Mouse (Mus musculus): Measurements from ENCODE around the gene Cldnd2. TPM values are rescaled to one million over a fixed set of nuclear protein-coding genes. Genes with fewer than 3 reads are reported as not detected.
A peak's percentile ranks its signal among the peaks of the same experiment; 100 is the strongest.

Gene Cldnd2
- polyA plus RNA-seq, 1 experiment from 2014 or later: not detected

- ATAC-seq (ENCODE audit: insufficient read depth, low FRiP score): no peak
- H3K36me3 ChIP-seq (ENCODE audit: control insufficient read depth, insufficient read depth, low read length): no peaks in the 10 kb centered on the region
- H3K27me3 ChIP-seq (ENCODE audit: control insufficient read depth, insufficient read depth, low read length): no peaks in the 10 kb centered on the region
- H3K9ac ChIP-seq (ENCODE audit: low read length): peak overlapping the region; percentile 76
- peaks cover 14% of the 10 kb centered on the region for H3K4me1 ChIP-seq (ENCODE audit: control insufficient read depth, insufficient read depth, low read length)
- 13% methylated on average over 9 of the region's 9 CpGs for WGBS
- peak overlapping the region; percentile 59 for H3K4me3 ChIP-seq (replicated peaks; ENCODE audit: low read length)
- peak overlapping the region; percentile 98 for H3K4me2 ChIP-seq (ENCODE audit: low read depth, low read length)
- no peaks in the 10 kb centered on the region for H3K9me3 ChIP-seq (replicated peaks; ENCODE audit: control insufficient read depth, low read length)
- peak overlapping the region; percentile 97 for H3K27ac ChIP-seq (ENCODE audit: low read length)
Observed at GRCm38 (mm10) chr7:43442684-43443083, 2.1 kb downstream of the Cldnd2 start.

DNA sequence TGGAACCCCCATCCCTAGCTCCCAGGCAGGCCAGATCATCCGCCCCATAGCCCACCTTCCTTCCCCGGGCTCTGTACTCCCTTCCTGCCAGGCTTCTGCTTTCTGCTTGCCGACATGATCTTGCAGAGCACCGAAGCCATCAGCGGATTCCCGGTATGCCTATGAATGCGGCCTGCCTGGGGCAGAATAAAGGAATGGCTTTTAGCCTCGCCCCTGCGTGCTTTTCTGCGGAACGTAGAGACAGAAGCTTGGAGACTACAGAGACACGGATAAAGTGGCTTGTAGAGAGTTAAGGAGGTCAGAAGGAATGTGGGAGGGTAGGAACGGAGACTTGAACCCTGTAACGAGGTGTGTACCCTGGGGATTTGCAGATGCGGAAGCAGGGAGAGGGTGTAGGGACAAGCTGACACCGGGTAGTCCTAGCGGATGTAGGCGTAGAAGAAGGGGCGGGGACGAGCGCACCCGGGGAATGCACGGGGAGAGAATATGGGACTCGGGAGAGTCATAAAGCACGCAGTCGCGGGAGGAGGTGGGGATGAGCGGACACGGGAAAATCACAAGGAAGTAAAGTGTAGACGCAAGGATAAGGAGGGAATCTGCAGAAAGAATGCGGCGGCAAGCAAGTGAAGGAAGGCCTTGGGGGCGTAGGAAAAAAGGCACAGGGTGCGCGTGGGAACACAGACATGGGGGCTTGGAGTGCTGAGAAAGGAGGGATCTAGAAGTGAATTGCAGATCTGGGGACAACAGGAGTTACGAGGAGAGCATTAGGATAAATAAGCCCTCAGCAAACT, 2.7 kb downstream of the Cldnd2 start:
- H3K27ac ChIP-seq (ENCODE audit: low read length): peak overlapping the region; percentile 97
- peak overlapping the region; percentile 59 for H3K4me3 ChIP-seq (replicated peaks; ENCODE audit: low read length)
- ATAC-seq (ENCODE audit: insufficient read depth, low FRiP score): peak; percentile 92
- H3K4me2 ChIP-seq (ENCODE audit: low read depth, low read length): peak overlapping the region; percentile 98
- WGBS: under 1% methylated on average over 36 of the region's 36 CpGs
- H3K9ac ChIP-seq (ENCODE audit: low read length): peak overlapping the region; percentile 76
- no peaks in the 10 kb centered on the region for H3K36me3 ChIP-seq (ENCODE audit: control insufficient read depth, insufficient read depth, low read length)
- H3K9me3 ChIP-seq (replicated peaks; ENCODE audit: control insufficient read depth, low read length): no peaks in the 10 kb centered on the region
- H3K27me3 ChIP-seq (ENCODE audit: control insufficient read depth, insufficient read depth, low read length): no peaks in the 10 kb centered on the region
- H3K4me1 ChIP-seq (ENCODE audit: control insufficient read depth, insufficient read depth, low read length): peaks cover 14% of the 10 kb centered on the region

DNA sequence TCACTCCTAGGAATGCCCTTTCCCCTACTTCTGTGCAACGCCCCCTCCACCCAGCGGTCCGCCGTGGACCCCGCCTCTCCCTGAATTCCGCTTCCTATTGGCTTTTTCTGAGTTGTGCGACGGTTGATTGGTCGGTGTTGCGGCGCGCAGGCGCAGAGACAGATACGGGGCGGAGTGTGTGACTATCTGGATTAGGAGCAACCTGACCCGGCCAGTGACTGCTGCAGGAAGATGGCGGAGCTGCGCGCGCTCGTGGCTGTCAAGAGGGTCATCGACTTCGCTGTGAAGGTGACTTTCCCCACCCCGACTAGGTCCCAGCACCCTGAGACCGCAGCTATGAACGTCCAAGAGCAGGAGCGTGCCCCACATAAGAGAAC, 3.3 kb downstream of the Cldnd2 start, which contains the start of the genes Etfb and Gm45233:
Gene Etfb, plus strand, starts transcription at position 167 of the 377 bp plus-strand sequence.
Gene Gm45233, plus strand, starts transcription at position 212 of the 377 bp plus-strand sequence.
- peaks cover 14% of the 10 kb centered on the region for H3K4me1 ChIP-seq (ENCODE audit: control insufficient read depth, insufficient read depth, low read length)
- peak within 1 kb of the TSS; percentile 98 for H3K4me2 ChIP-seq (ENCODE audit: low read depth, low read length)
- H3K9ac ChIP-seq (ENCODE audit: low read length): peak within 1 kb of the TSS; percentile 76
- H3K36me3 ChIP-seq (ENCODE audit: control insufficient read depth, insufficient read depth, low read length): no peaks in the 10 kb centered on the region
- peak; percentile 97 for ATAC-seq (ENCODE audit: insufficient read depth, low FRiP score)
- no peaks in the 10 kb centered on the region for H3K27me3 ChIP-seq (ENCODE audit: control insufficient read depth, insufficient read depth, low read length)
- H3K9me3 ChIP-seq (replicated peaks; ENCODE audit: control insufficient read depth, low read length): no peaks in the 10 kb centered on the region
- H3K4me3 ChIP-seq (replicated peaks; ENCODE audit: low read length): peak within 1 kb of the TSS; percentile 59
- peak within 1 kb of the TSS; percentile 97 for H3K27ac ChIP-seq (ENCODE audit: low read length)
- WGBS: under 1% methylated on average over 27 of the region's 27 CpGs

- H3K9ac ChIP-seq (ENCODE audit: low read length): no peak overlapping the region
- no peaks in the 10 kb centered on the region for H3K36me3 ChIP-seq (ENCODE audit: control insufficient read depth, insufficient read depth, low read length)
- no peak for ATAC-seq (ENCODE audit: insufficient read depth, low FRiP score)
- H3K4me2 ChIP-seq (ENCODE audit: low read depth, low read length): no peak overlapping the region
- H3K9me3 ChIP-seq (replicated peaks; ENCODE audit: control insufficient read depth, low read length): no peaks in the 10 kb centered on the region
- no peak overlapping the region for H3K4me3 ChIP-seq (replicated peaks; ENCODE audit: low read length)
- no peak overlapping the region for H3K27ac ChIP-seq (ENCODE audit: low read length)
- H3K4me1 ChIP-seq (ENCODE audit: control insufficient read depth, insufficient read depth, low read length): peaks cover 10% of the 10 kb centered on the region
- no peaks in the 10 kb centered on the region for H3K27me3 ChIP-seq (ENCODE audit: control insufficient read depth, insufficient read depth, low read length)
- WGBS: 79% methylated on average over 4 of the region's 4 CpGs
Observed at GRCm38 (mm10) chr7:43447801-43448200, 7.2 kb downstream of the Cldnd2 start.

DNA sequence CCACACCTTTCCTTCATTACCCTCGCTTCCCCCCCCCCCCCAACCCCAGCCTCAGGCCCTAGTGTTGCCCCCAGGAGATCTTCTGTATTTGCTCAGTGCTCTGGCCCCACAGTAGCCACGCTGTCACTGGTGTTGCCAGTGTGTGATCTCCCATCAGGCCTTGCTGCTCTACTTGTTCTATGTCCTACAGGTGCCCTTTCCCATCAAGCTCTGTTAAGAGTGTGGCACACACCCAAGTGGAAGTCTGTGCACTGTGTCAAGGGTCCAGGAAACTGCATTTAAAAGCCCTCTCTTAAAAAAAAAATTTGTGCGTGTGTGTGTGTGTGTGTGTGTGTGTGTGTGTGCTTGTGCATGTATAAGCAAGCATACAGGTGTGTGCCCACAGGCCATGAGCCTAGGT, 7.7 kb downstream of the Cldnd2 start:
- H3K4me3 ChIP-seq (replicated peaks; ENCODE audit: low read length): no peak overlapping the region
- ATAC-seq (ENCODE audit: insufficient read depth, low FRiP score): no peak
- WGBS: 79% methylated on average over 3 of the region's 3 CpGs
- no peaks in the 10 kb centered on the region for H3K9me3 ChIP-seq (replicated peaks; ENCODE audit: control insufficient read depth, low read length)
- H3K27me3 ChIP-seq (ENCODE audit: control insufficient read depth, insufficient read depth, low read length): no peaks in the 10 kb centered on the region
- no peak overlapping the region for H3K27ac ChIP-seq (ENCODE audit: low read length)
- H3K36me3 ChIP-seq (ENCODE audit: control insufficient read depth, insufficient read depth, low read length): no peaks in the 10 kb centered on the region; the same call in 1 of the 2 replicates
- no peak overlapping the region for H3K4me2 ChIP-seq (ENCODE audit: low read depth, low read length)
- no peak overlapping the region for H3K9ac ChIP-seq (ENCODE audit: low read length)
- peaks cover 8% of the 10 kb centered on the region for H3K4me1 ChIP-seq (ENCODE audit: control insufficient read depth, insufficient read depth, low read length)

GRCm38 (mm10) chr7:43449811-43450210, 9.2 kb downstream of the Cldnd2 start:
- Histone ChIP-seq H3K27me3 (ENCODE audit: control insufficient read depth, insufficient read depth, low read length) (no peaks in the 10 kb centered on the region), H3K4me2 (ENCODE audit: low read depth, low read length) (no peak overlapping the region), H3K4me3 (replicated peaks; ENCODE audit: low read length) (no peak overlapping the region), H3K4me1 (ENCODE audit: control insufficient read depth, insufficient read depth, low read length) (peaks cover 1% of the 10 kb centered on the region; the same call in 1 of the 2 replicates), H3K9me3 (replicated peaks; ENCODE audit: control insufficient read depth, low read length) (no peaks in the 10 kb centered on the region), H3K27ac (ENCODE audit: low read length) (no peak overlapping the region), H3K9ac (ENCODE audit: low read length) (no peak overlapping the region), H3K36me3 (ENCODE audit: control insufficient read depth, insufficient read depth, low read length) (peaks cover 5% of the 10 kb centered on the region)
- no peak for ATAC-seq (ENCODE audit: insufficient read depth, low FRiP score)
- 90% methylated on average over 2 of the region's 2 CpGs for WGBS

GRCm38 (mm10) chr7:43451726-43452125, 11.1 kb downstream of the Cldnd2 start:
- H3K4me2 ChIP-seq (ENCODE audit: low read depth, low read length): no peak overlapping the region
- 92% methylated on average over 11 of the region's 11 CpGs for WGBS
- H3K9ac ChIP-seq (ENCODE audit: low read length): no peak overlapping the region
- H3K4me3 ChIP-seq (replicated peaks; ENCODE audit: low read length): no peak overlapping the region
- peaks cover 13% of the 10 kb centered on the region for H3K36me3 ChIP-seq (ENCODE audit: control insufficient read depth, insufficient read depth, low read length)
- no peaks in the 10 kb centered on the region for H3K4me1 ChIP-seq (ENCODE audit: control insufficient read depth, insufficient read depth, low read length)
- no peak for ATAC-seq (ENCODE audit: insufficient read depth, low FRiP score)
- H3K27ac ChIP-seq (ENCODE audit: low read length): no peak overlapping the region
- no peaks in the 10 kb centered on the region for H3K9me3 ChIP-seq (replicated peaks; ENCODE audit: control insufficient read depth, low read length)
- no peaks in the 10 kb centered on the region for H3K27me3 ChIP-seq (ENCODE audit: control insufficient read depth, insufficient read depth, low read length)

DNA sequence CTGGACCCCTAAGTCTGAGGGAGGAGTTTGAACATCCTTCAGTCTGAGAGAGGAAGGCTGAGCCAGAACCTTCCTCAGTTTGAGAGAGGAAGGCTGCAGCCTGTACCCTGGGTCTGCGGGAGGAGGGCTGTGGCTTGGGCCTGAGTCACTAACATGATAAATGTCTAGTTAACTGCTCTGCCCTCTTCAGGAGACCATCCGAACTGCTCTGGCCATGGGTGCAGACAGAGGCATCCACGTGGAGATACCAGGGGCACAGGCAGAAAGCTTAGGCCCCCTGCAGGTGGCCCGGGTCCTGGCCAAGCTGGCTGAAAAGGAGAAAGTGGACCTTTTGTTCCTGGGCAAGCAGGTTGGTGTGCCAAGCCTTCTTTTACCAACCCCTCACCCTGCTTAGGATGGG, 12.0 kb downstream of the Cldnd2 start:
- Histone ChIP-seq H3K36me3 (ENCODE audit: control insufficient read depth, insufficient read depth, low read length) (peaks cover 13% of the 10 kb centered on the region), H3K27me3 (ENCODE audit: control insufficient read depth, insufficient read depth, low read length) (no peaks in the 10 kb centered on the region), H3K4me3 (replicated peaks; ENCODE audit: low read length) (no peak overlapping the region), H3K9ac (ENCODE audit: low read length) (no peak overlapping the region), H3K27ac (ENCODE audit: low read length) (no peak overlapping the region; the same call in 1 of the 2 replicates), H3K4me1 (ENCODE audit: control insufficient read depth, insufficient read depth, low read length) (no peaks in the 10 kb centered on the region), H3K4me2 (ENCODE audit: low read depth, low read length) (no peak overlapping the region), H3K9me3 (replicated peaks; ENCODE audit: control insufficient read depth, low read length) (no peaks in the 10 kb centered on the region)
- ATAC-seq (ENCODE audit: insufficient read depth, low FRiP score): no peak
- WGBS: 32% methylated on average over 4 of the region's 4 CpGs

DNA sequence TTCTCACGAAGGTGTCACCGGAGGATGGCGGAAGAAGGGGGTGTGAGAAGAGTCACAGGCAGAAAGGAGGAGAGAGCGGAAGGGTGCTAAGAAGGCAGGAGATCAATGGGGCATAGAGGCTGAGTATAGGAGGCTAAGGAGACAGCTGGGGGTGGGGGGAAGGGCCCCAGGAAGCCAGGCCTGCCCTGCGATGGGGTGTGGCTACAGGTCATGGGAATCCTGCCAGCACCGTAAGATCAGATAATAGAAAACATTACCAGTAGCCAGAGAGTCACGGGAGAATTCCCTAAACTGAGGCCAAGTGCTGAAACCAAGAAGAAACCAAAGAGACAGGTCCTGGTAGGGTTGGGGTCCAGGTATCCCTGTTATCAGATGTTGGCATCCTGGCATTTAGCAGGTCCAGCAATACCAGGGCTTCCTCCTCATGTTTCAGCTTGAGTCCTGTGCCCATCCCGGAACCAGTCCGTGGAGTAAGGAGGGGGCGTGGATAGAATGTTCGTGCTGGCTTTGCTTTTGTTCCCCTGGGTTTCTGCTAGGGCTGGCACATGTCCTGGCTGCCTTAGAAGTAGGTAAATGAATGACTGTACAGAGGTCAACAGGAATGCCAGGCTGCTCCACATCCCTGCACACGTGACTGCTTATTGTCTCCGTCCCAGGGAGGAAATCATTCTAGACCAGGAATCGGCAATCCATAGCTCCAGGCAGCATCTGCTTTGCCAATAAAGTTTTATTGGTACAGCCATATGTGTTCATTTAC, 13.2 kb downstream of the Cldnd2 start:
- no peaks in the 10 kb centered on the region for H3K27me3 ChIP-seq (ENCODE audit: control insufficient read depth, insufficient read depth, low read length)
- no peak overlapping the region for H3K9ac ChIP-seq (ENCODE audit: low read length)
- ATAC-seq (ENCODE audit: insufficient read depth, low FRiP score): no peak
- H3K4me1 ChIP-seq (ENCODE audit: control insufficient read depth, insufficient read depth, low read length): no peaks in the 10 kb centered on the region
- H3K4me2 ChIP-seq (ENCODE audit: low read depth, low read length): no peak overlapping the region
- H3K9me3 ChIP-seq (replicated peaks; ENCODE audit: control insufficient read depth, low read length): no peaks in the 10 kb centered on the region
- no peak overlapping the region for H3K4me3 ChIP-seq (replicated peaks; ENCODE audit: low read length)
- peak overlapping the region; percentile 48; the same call in 1 of the 2 replicates for H3K27ac ChIP-seq (ENCODE audit: low read length)
- WGBS: 78% methylated on average over 14 of the region's 14 CpGs
- peaks cover 13% of the 10 kb centered on the region for H3K36me3 ChIP-seq (ENCODE audit: control insufficient read depth, insufficient read depth, low read length)

Data from stomach, embryonic 16.5 days (tissue).